Mouse (Mus musculus): ENCODE results near the gene Gal3st2c.
"Not testable (repeated sequence)": the region's sequence is repeated elsewhere in the genome, so short reads cannot be mapped to it uniquely, and the experiment has no call there.

Gal3st2c gene

DNA sequence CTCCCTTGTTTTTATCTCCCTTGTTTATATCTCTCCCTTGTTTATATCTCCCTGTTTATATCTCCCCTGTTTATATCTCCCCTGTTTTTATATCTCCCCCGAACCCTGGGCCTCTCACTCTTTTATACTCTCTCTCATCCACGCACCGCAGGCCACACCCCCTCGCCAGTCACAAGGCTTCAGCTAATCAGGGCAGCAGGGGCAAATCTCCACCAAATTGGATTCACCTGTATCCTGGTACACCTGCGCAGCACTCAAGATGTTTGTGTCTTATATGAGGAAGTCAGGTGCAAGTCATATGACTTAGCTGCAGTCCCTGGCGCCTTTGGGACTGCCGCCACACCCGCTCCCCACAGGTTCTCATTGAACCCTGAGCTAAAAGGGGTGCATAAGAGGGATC is at the start of gene Gal3st2c:
Gal3st2c (plus strand) TSS at position 301 of the 400 bp plus-strand sequence.
- DNase-seq (ENCODE audit: low spot score in 2 of 2), result not testable (repeated sequence)

DNA sequence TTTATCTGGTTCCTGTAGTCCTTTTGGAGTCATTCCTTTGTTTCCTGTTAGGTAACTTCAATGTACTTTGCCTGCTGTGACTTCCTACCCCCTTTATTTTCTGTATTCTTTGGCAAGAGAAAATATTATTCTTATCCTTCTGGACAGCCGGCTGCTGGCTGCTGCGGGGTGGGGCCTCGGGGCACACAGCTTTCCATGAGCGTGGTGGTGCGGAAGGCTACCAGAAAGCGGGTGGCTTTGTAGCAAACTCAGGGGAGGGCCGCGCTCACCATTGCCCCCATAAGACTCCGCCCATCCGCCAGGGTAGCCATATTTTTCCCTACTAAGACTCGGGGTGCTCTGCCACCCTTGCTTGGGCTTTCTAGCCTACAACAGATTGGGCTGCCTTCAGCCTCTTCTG is 41.2 kb upstream of the Gal3st2c start:
- DNase-seq (ENCODE audit: low spot score in 2 of 2), result not testable (repeated sequence)

DNA sequence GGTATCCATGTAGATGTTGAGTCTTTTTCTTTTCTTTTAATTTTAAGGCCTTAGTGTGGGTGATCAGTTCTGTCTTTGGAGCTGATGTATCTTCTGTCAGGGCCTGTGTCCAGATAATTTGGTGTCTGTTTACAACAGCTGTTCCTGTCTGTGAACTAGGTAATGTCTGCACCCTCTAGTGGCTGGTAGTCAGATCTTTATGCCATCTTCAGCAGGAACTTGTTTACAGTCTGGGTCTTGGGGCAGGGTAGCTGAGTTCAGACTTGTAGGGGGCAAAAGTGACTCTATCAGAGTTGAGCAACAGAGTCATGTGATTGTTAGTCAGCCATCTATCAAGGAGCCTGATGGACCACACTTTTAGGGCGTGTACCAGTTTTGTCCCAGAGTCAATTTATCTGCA is 23.8 kb upstream of the Gal3st2c start:
- not testable (repeated sequence) for DNase-seq (ENCODE audit: low spot score in 2 of 2)

DNA sequence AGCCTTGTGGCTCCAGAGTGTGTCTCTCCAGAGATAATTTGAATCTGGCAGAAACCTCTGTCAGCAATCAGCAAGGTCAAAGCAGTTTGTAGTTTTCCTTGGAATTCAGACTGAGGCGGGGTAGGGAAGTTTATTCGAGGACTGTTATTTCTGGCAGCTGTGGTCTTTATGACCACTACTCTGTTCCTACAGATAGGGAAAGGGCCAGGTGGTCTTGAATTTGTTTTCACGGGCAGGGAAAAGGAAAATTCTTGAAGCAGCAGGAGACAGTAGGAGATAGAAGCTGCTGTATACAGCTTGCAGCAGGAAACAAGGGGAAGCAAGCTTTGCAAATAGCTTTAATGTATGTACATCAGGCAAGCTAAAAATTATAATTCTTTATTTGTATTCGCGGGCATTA is 19.9 kb upstream of the Gal3st2c start:
- not testable (repeated sequence) for DNase-seq (ENCODE audit: low spot score in 2 of 2)

DNA sequence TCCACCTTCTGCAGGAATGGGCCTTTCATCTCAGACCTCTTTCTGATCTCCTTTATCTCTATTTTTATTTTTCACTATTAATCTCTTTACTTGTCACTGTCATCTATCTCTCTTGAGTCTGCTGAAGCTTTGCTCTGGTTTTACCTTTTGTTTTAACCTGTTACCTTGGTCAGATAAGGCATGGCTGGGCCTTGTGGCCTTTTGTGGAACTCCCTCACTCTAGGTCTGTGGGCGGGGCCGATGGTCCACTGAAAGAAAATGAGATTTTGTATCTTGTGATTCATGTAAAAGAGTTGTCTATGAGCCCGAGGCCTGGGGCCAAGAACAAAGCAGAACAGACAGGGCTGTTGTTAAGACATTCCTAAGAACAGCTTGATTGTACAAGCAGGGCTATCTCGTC is 19.5 kb upstream of the Gal3st2c start:
- not testable (repeated sequence) for DNase-seq (ENCODE audit: low spot score in 2 of 2)

DNA sequence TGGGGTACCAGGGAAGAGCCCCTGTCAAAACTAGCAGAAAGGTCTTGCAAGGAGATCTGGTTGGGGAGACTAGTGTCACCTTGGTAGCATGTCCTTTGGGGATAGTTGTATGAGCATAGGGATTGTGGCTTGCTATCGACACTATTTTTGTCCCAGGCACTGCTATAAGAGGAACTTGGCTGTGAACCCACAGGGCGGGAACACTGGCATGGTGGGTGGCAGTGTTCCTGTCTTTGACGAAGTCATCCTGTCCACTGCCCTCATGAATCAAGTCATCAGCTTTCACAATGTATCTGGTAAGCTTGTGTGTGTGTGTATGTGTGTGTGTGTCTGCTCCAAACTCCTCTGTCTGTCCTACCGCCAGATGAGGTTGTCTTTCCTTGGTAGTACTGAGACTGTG is 14.5 kb upstream of the Gal3st2c start:
- DNase-seq (ENCODE audit: low spot score in 2 of 2), result not testable (repeated sequence)

DNA sequence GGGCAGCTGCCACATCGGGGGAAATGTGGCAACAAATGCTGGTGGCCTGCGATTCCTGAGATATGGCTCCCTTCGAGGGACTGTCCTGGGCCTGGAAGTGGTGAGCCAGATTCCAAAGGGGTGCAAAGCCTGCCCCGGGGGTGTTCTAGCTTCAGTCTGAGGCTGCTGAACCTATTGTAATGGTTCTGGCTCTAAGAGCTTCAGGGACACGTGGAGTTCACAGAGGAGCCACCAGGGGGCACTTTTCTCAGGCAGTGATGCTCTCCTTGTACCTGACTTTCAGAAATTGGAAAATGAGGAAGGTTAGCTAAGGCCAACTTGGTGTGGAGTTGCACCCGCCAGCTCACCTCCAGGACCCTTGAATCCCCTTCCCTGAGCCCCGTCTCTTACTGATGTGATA is 12.0 kb upstream of the Gal3st2c start:
- DNase-seq (ENCODE audit: low spot score in 2 of 2), result not testable (repeated sequence)

DNA sequence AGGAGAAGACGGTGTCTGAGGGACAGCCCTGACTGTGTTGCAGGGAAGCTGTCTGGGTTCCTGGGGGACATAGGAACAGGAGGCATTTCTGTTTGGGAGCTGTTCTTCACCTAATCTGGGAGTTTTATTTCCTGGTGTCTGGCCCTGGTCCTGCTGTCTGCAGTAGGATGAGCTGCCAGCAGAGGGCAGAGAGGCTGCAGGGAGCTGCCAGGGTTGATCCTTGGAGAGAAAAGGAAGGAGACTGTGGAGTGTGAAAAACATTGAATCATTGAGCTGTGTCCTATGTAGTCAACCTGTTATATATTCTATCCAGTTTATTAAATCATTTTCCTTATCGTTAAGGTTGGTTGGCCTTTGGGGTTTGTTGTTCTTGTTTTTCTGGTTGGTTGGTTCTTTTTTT is 9.4 kb upstream of the Gal3st2c start:
- DNase-seq (ENCODE audit: low spot score in 2 of 2), result not testable (repeated sequence)

DNA sequence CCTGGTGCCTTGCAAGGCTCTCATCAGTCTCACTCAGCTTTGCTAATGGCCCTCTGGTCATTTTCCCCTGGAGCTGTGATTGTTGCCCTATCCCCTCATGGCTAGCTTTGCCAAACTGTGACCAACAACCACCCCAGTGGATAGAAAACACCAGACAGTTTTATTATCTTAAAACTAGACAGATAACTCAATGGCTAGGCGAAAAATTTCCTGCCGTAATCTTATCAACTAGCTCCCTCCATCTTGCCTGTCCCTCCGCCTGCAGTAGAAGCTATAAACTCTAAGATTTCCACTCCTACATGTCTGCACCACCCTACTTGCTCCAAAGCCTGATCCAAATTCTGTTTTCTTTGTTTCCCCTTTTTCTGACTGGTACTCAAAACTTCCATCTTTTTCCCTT is 4.1 kb upstream of the Gal3st2c start:
- no peak for DNase-seq (ENCODE audit: low spot score in 2 of 2)

DNA sequence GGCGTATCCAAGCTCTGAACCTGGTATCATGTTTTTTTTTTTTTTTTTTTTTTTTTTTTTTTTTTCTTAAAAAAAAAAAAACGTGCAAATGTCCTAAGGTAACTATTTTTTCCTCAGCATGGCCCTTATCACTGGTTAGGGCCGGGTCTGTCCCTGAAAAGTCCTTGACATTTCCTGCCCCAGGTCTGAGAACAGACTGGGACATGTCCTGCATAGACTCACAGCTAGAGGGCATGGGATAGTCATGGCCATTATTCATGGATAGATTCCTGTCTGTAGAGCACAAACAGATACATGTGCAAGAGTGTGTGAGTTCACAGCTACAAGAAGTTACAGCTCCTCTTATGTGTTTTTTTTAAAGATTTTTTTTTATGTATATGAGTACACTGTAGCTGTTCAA is 1.5 kb upstream of the Gal3st2c start:
- DNase-seq (ENCODE audit: low spot score in 2 of 2), result no peak

DNA sequence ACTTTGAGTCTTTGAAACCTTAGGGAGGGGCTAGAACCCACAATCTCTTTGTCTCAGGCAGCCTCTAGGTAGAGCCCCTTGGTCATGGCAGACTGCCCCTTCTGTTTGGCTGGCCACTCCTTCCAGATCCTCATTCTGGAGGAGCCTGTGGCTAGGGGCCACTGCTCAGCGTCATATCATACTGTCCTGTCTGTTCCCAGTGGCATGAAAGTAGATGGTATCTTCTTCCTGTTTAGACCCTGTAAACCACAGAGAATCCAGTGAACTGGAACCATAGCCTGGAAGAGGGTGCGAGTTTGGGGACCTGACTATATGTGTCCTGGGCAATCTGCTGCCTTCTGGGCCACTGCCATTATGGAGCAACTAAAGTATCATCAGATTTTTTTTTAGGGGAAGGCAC is 759 bp downstream of the Gal3st2c start:
- DNase-seq (ENCODE audit: low spot score in 2 of 2), result not testable (repeated sequence)

DNA sequence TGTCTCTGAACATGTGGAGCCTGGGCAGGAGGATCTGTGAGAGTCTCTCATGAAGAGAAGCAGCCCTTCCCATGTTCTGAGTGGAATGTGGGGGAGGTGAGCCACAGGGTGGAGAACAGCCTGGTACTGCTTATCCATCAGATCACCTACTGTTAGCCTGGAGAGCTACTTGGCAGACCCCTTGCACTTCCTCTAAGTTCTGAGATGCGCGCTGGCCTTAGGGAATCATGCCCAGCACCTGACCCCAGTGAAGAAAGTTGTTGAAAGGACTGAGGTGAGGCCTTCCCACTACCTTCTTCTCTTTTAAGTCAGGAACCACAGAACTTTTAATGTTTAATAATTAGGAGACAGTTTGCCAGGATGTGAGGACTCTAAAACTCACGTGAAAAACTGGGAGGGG is 1.2 kb downstream of the Gal3st2c start:
- DNase-seq (ENCODE audit: low spot score in 2 of 2), result not testable (repeated sequence)

DNA sequence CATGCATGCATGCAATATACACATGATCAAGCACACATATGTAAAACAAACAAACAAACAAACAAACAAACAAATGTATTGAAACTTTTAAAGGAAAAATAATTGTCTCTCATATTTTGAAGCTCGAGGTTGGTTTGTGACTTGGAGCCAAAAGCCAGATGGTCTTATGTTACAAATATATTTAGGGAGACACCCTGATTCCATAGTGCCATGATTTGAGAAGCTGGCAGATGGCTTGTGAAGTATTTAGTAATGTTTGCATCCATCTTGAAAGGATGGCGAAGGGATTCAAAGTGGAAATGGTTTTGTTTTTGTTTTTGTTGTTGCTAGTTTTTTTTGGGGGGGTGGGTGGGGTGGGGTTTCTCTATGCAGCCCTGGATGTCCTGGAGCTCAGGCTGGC is 10.7 kb downstream of the Gal3st2c start:
- DNase-seq (ENCODE audit: low spot score in 2 of 2), result no peak

DNA sequence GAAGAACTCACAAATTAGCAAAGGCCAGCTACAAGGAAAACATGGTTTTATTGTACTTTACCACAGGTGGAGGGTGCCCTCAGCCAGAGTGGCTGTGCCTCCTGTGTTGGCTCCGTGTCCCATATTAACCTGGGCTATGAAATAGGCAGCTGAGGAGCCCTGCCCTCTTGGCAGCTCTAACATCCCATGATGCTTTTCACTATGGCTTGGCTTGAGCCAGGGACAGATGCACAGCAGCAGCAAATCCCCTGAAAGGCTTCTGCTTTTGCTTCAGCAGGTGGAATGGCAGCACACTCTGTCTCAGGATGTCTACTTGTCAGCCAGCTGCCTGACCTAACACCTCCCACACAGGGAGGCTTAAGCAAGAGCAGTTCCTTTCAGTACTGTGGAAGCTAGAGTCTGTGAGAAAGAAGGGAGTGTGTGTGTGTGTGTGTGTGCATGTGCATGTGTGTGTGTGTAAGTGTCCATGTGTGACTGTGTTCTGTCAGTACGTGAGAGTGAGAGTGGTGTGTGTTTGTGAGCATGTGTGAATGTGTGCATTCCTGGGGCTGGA is 15.7 kb downstream of the Gal3st2c start:
- peak in 1 of 2 experiments; percentile 40 for DNase-seq (ENCODE audit: low spot score in 2 of 2)

DNA sequence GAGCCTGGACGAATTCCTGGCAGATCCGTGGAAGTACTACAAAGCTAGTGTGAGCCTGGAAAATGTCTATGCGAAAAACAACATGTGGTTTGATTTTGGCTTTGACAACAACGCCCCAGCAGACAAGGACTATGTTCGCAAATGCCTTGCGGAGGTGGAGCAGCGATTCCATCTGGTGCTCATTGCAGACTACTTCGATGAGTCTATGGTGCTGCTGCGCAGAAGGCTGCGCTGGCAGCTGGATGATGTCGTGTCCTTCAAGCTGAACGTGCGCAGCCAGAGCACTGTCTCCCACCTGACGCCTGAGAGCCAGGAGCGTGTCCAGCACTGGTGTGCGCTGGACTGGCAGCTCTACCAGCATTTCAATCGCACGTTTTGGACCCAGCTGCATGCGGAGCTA is 18.5 kb downstream of the Gal3st2c start:
- peak; percentile 77 to 90 for DNase-seq (ENCODE audit: low spot score in 2 of 2)

DNA sequence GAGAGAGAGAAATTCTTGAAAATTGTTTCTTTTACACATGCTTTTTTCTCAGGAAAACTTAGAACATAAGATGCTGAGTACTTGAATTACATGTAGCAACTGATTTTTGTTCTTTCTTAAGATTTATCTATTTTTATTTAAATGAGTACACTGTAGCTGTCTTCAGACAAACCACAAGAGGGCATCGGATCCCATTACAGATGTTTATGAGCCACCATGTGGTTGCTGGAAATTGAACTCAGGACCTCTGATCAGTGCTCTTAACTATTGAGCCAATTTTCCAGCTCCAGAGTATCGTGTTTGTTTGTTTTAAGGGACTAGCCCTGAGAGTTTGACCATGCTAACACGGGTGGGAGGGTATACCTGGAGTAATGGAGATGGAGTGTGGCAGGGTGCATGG is 21.3 kb downstream of the Gal3st2c start:
- DNase-seq (ENCODE audit: low spot score in 2 of 2), result no peak

DNA sequence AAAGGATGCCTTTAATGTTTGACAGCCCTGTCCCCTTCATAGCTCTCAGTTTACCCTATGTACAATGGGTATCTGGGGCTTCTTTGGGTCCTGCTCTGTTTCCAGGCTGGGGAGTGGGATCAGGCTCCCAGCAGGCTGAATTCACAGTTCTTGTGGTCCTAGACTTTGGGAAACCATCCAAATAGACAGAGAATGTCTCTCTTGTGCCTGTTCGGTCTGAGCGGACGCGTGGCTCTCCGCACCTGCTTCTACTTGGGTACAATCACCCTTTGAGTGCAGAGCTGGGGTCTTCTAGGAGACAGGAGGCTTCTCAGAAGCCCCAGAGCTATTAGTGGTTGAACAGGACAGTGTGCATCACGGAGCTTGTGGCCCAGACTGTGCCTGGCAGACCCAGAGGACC is 29.8 kb downstream of the Gal3st2c start, which contains the start of gene Neu4:
Neu4 (plus strand) TSS at position 301 of the 400 bp plus-strand sequence.
- no peak for DNase-seq (ENCODE audit: low spot score in 2 of 2)

DNA sequence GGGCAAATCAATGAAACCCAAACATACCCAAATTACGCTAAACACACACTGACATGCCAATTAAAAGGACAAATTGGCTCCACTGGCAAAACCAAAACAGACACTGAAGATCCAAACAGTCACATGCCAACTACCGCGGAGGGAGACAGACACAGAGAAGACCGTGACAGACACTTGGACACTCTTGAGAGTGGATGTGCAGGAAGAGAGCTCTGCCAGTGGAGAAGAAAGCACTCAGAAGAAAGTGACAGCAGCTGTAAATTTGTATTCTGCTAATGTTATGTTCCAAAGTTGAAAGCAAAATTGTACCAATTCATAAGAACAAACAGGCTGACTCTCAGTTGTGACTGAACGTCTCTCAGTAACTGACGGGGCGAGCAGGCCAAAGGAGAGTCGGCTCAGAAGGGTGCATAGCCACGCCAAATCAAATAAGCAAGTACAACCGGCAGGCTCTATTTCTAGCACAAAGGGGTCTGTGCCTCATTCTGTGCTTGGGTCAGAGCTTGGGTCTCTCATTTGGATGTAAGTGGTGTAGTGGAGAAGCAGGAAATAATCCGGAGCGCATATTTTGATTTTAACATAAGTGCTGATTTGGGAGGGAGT is 37.3 kb downstream of the Gal3st2c start:
- DNase-seq (ENCODE audit: low spot score in 2 of 2), result no peak

DNA sequence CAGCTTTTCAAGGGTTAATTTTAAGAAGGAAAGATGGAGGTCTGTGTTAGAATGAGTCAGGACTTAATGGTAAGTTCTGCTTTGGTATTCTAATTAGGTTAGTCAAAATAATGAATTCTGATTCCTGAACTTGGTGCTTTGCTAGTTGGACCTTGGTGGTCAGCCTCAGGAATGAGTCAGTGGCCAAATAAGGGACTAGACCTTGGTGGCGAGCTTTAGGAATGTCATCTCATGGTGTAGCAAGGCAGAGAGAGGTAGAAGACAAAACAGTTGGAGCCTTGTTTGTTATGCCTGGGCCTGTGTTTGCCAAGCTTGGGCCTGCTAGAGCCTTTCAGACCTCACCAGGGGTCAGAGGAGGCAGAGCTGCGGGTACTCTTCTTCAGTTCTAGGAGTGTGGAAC is 38.4 kb downstream of the Gal3st2c start:
- DNase-seq (ENCODE audit: low spot score in 2 of 2), result no peak

DNA sequence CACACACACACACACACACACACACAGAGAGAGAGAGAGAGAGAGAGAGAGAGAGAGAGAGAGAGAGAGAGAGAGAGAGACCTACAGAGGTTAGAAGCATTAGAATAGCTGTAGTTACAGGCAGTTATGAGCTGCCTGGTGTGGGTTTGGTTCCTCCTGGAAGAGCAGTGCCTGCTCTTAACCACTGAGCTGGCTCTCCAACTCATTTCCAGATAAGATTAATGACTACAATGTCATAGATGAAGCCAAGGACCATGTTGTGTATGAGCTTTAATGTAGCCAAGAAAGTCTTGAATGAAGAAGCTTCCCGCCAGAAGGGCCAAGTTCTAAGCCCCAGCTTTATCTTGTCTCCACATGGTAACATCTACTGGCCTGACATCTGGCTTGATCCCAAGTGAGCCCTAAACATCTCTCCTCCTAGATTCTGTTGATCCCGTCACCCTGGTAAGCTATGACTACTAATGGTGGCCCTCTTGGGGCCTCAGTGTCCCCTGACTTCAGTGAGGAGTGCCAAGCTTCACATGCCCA is 42.8 kb downstream of the Gal3st2c start:
- DNase-seq (ENCODE audit: low spot score in 2 of 2), result no peak

DNA sequence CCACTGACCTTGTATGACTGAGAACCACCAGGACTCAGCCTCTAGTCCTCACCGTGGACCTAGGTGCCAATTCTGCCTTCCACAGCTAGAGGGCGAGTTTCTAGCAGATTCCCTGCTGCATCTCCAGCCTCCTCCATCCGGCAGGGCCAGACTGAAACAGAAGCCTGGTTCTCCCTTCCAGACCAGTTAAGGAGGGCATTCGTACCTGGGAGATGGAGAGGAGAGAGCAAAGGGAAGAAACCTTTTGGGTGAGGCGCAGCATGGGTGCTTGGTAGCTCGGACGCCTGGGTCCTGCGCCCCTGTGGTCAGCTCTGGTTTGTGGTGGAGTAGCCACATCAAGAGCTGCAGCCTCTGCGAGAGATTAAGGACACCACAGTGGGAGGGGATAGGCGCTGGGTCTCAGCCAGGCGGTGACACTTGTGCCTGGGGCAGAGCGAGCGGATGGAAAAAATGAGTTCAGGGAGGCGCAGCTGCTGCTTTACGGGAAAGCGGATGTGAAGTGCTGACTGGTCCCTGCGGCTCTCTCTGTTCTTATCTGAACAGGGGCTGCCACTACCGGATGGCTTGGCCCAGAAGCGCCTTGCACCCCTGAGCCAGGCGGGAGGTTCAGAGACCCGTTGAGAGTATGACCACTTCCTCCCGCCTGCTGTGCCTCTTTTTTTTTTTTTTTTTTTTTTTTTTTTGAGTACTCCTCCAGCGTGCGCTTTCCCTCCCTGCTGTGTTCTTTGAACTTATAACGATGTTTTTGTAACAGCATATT is 44.9 kb downstream of the Gal3st2c start:
- peak; percentile 65 to 90 for DNase-seq (ENCODE audit: low spot score in 2 of 2)

DNA sequence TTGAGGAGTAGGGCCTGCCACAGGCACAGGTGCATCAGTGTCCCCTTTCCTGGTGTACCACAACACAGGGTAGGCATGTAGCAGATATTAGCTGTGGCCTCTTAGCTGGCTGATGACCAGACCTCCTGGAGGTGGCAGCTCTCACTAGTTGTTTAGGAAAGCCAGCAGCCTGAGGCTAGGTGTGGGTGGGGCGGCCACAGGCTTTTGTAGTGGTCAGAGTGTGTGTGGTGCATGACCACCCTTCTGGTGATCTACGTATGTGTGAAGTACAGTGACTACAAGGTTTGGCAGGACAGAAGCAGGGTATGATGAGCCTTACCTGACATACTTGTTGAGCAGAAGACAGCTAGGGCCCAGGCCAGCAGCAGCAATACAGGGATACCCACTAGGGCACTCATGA is 50.1 kb downstream of the Gal3st2c start:
- no peak for DNase-seq (ENCODE audit: low spot score in 2 of 2)

DNA sequence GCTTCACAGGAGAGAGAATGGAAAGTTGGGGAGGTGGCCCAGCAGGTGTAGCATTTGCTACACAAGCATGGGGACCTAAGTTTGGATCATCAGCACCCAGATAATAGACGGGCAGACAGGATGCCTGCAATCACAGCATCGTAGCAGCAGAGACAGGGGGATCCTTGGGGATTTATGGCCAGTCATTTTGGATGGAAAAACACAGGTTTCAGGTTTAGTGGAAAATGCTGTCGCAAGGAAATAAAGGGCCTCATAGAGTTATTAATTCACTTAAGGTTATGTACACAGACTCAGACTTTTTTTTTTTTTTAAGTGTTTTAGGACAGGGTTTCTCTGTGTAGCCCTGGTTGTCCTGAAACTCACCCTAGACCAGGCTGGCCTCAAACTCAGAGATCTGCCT is 55.2 kb downstream of the Gal3st2c start:
- no peak for DNase-seq (ENCODE audit: low spot score in 2 of 2)

Measured in left cerebral cortex, adult 9 months (tissue).